ENCODE assay signal across 8 mouse cellular contexts in the genomic region with DNA sequence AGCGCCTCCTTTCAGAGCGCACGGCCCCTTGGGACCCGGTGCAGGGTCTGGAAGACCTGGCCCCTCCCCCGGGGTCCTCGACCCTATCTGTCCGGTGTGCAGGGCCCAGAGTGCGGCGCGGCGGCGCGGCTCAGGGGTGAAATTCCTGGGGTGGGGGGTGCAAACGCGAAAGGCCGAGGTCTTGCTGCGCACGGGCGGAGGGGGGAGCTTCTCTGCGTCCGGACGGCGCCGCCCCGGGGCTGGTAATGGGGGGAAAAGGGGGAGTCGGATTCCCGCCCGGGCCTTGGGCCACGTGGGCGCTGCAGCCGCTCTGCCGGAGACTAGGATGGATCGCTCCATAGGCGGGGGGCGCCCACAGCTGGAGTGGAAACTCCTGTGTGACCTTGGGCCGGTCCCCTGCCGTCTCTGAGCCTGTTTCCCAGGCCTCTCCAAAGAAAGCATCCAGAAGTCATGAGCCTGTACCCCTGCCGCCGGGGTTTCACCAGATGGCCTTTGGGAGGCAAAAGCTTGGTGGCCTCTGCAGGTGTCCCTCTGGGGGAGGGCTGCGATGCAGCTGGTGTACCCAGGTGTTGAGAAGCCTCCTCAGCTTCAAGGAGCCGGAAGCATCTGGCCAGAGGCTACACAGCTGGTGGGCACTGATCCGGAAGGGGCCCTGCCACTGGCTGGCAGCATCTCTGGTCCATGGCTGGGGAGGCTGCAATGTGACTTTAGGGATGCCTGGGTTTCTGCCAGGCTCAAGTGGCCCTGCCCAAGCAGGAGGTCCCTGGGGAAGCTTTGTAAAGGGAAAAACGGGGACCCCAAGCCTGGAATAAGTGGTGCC. TPM values are rescaled to one million over a fixed set of nuclear protein-coding genes. Genes with fewer than 3 reads are reported as not detected.
DNase-seq lines count a peak whose midpoint lies in the region; ATAC-seq and TF ChIP-seq lines count a peak whose summit lies in the region.

No protein-coding gene starts in this region.

- peak overlapping the region; percentile 90 for H3K27ac ChIP-seq in heart, adult 2 months
- H3K27ac ChIP-seq in liver, embryonic 13.5 days: no peak overlapping the region
- peak overlapping the region; percentile 92 for H3K27ac ChIP-seq in neural tube, embryonic 11.5 days (ENCODE audit: low read depth, low read length)

- no peaks in the 10 kb centered on the region for H3K27me3 ChIP-seq in heart, adult 2 months (ENCODE audit: control insufficient read depth, insufficient read depth, low read length)
- peaks cover 49% of the 10 kb centered on the region for H3K27me3 ChIP-seq in liver, embryonic 13.5 days
- no peaks in the 10 kb centered on the region for H3K27me3 ChIP-seq in neural tube, embryonic 11.5 days (ENCODE audit: control insufficient read depth, insufficient read depth, low read length)

- 2% methylated on average over 43 of the region's 43 CpGs for WGBS in heart, adult 2 months
- whole genome bisulfite sequencing in liver, embryonic 13.5 days (ENCODE audit: insufficient replicate concordance): 4% methylated on average over 43 of the region's 43 CpGs
- under 1% methylated on average over 41 of the region's 43 CpGs for WGBS in neural tube, embryonic 11.5 days

- H3K4me3 ChIP-seq in heart, adult 2 months: peak overlapping the region; percentile 93
- peak overlapping the region; percentile 61 for H3K4me3 ChIP-seq in liver, embryonic 13.5 days (replicated peaks)
- H3K4me3 ChIP-seq in neural tube, embryonic 11.5 days (ENCODE audit: low read depth, low read length): peak overlapping the region; percentile 92

- H3K79me2 ChIP-seq in heart, adult 2 months (replicated peaks; ENCODE audit: control insufficient read depth, insufficient read depth, low read length): no peaks in the 10 kb centered on the region

- no peak for TF ChIP-seq CTCF in heart, adult 2 months (IDR thresholded peaks at IDR 0.05)

- peak overlapping the region; percentile 79 for H3K9ac ChIP-seq in heart, adult 2 months (ENCODE audit: low read depth, low read length)
- H3K9ac ChIP-seq in liver, embryonic 13.5 days: peak overlapping the region; percentile 71
- H3K9ac ChIP-seq in neural tube, embryonic 11.5 days (ENCODE audit: low read length): peak overlapping the region; percentile 92

- TF ChIP-seq EP300 in heart, adult 2 months (IDR thresholded peaks at IDR 0.05; ENCODE audit: insufficient read depth, low read depth, low read length): no peak

- no peaks in the 10 kb centered on the region for H3K9me3 ChIP-seq in liver, embryonic 13.5 days (replicated peaks)
- no peaks in the 10 kb centered on the region for H3K9me3 ChIP-seq in neural tube, embryonic 11.5 days (ENCODE audit: control insufficient read depth, low read length)

- H3K36me3 ChIP-seq in heart, adult 2 months (ENCODE audit: control insufficient read depth, insufficient read depth, low read length): no peaks in the 10 kb centered on the region
- peaks cover 19% of the 10 kb centered on the region for H3K36me3 ChIP-seq in liver, embryonic 13.5 days
- peaks cover 10% of the 10 kb centered on the region; the same call in 1 of the 2 replicates for H3K36me3 ChIP-seq in neural tube, embryonic 11.5 days (ENCODE audit: control insufficient read depth, insufficient read depth, low read length)

- intact Hi-C loops in heart, adult 2 months (cut with DNase I): no loop called here

- ATAC-seq in liver, embryonic 13.5 days (ENCODE audit: low read depth): peak; percentile 27; the same call in 1 of the 2 replicates
- peak; percentile 64 for ATAC-seq in neural tube, embryonic 11.5 days (ENCODE audit: insufficient read depth, low FRiP score, low TSS enrichment)

- no peak for TF ChIP-seq POLR2A in heart, adult 2 months (IDR thresholded peaks at IDR 0.05; ENCODE audit: insufficient read depth, low read depth, low read length)

- peaks cover 4% of the 10 kb centered on the region for H3K4me1 ChIP-seq in heart, adult 2 months (ENCODE audit: control insufficient read depth, insufficient read depth, low read length)
- peaks cover 24% of the 10 kb centered on the region for H3K4me1 ChIP-seq in liver, embryonic 13.5 days (replicated peaks)
- peaks cover 20% of the 10 kb centered on the region for H3K4me1 ChIP-seq in neural tube, embryonic 11.5 days (ENCODE audit: control insufficient read depth, insufficient read depth, low read length)

- peak; percentile 62 for DNase-seq in 3T3-L1 (ENCODE audit: low read depth, low spot score)
- DNase-seq in adrenal gland, adult 18-20 months (ENCODE audit: low spot score in 2 of 2): peak; percentile 60 to 64
- DNase-seq in embryo, embryonic 9.5 days (ENCODE audit: extremely low spot score): peak; percentile 89
- peak; percentile 74 to 79 for DNase-seq in heart, adult 2 months
- peak; percentile 52 for DNase-seq in kidney, adult 18-20 months
- no peak for DNase-seq in liver, embryonic 13.5 days
- DNase-seq in neural tube, embryonic 11.5 days (ENCODE audit: low spot score): peak; percentile 87
- peak; percentile 54 for DNase-seq in thymus, postnatal 25 days

- H3K4me2 ChIP-seq in liver, embryonic 13.5 days: peak overlapping the region; percentile 75
- peak overlapping the region; percentile 99 for H3K4me2 ChIP-seq in neural tube, embryonic 11.5 days (ENCODE audit: low read depth)

RNA-seq across cellular contexts. Expression of gene Zfp651, which starts 1.4 kb away (rescaled TPM):
- total RNA-seq in adrenal gland, adult 18-20 months (2021): 10 to 100 TPM; 22.8 to 32.5 TPM
- 100 to 1,000 TPM; 117 to 130 TPM for total RNA-seq in heart, adult 2 months (2021)
- 67.7 and 84.2 TPM in 2 replicates for polyA plus RNA-seq in heart, adult 2 months (2012; rRNA removed)
- polyA plus RNA-seq in liver, embryonic 13.5 days (2015; fragmentation: Nextera tagmentation; extraction: Ambion mirVana): 1.2 and 1.3 TPM in 2 replicates
- 6.7 and 7.0 TPM in 2 replicates for polyA plus RNA-seq in neural tube, embryonic 11.5 days (2014; fragmentation: Nextera tagmentation; extraction: Ambion mirVana)

RNA-seq across cellular contexts. Expression of gene Klhl40, which starts 16.9 kb away (rescaled TPM):
- under 1 TPM in 1 of 2 experiments, not detected in 1; 0.32 TPM for total RNA-seq in adrenal gland, adult 18-20 months (2021)
- total RNA-seq in heart, adult 2 months (2021): 10 to 100 TPM; 12.3 to 17.4 TPM
- polyA plus RNA-seq in heart, adult 2 months (2012; rRNA removed): 11.0 and 13.1 TPM in 2 replicates
- 0.27 and 0.45 TPM in 2 replicates for polyA plus RNA-seq in liver, embryonic 13.5 days (2015; fragmentation: Nextera tagmentation; extraction: Ambion mirVana)
- polyA plus RNA-seq in neural tube, embryonic 11.5 days (2014; fragmentation: Nextera tagmentation; extraction: Ambion mirVana): 3.6 and 4.6 TPM in 2 replicates

RNA-seq across cellular contexts. Expression of gene Hhatl, which starts 31.8 kb away (rescaled TPM):
- total RNA-seq in adrenal gland, adult 18-20 months (2021): not detected
- 100 to 1,000 TPM in 1 of 2 experiments, 10 to 100 TPM in 1; 96.3 to 111 TPM for total RNA-seq in heart, adult 2 months (2021)
- 201 and 224 TPM in 2 replicates for polyA plus RNA-seq in heart, adult 2 months (2012; rRNA removed)
- polyA plus RNA-seq in liver, embryonic 13.5 days (2015; fragmentation: Nextera tagmentation; extraction: Ambion mirVana): 0.12 and 0.15 TPM in 2 replicates
- 0.13 TPM in 1 of 2 replicates, not detected in the other for polyA plus RNA-seq in neural tube, embryonic 11.5 days (2014; fragmentation: Nextera tagmentation; extraction: Ambion mirVana)

RNA-seq across cellular contexts. Expression of gene Nktr, which starts 41.5 kb away (rescaled TPM):
- total RNA-seq in adrenal gland, adult 18-20 months (2021): 10 to 100 TPM; 61.9 to 62.7 TPM
- 10 to 100 TPM; 28.7 to 33.1 TPM for total RNA-seq in heart, adult 2 months (2021)
- 23.1 and 39.2 TPM in 2 replicates for polyA plus RNA-seq in heart, adult 2 months (2012; rRNA removed)
- polyA plus RNA-seq in liver, embryonic 13.5 days (2015; fragmentation: Nextera tagmentation; extraction: Ambion mirVana): 29.7 and 33.3 TPM in 2 replicates
- polyA plus RNA-seq in neural tube, embryonic 11.5 days (2014; fragmentation: Nextera tagmentation; extraction: Ambion mirVana): 56.9 and 61.7 TPM in 2 replicates

RNA-seq across cellular contexts. Expression of gene Ss18l2, which starts 50.4 kb away (rescaled TPM):
- total RNA-seq in adrenal gland, adult 18-20 months (2021): 10 to 100 TPM; 40.8 to 44.5 TPM
- 100 to 1,000 TPM; 125 to 138 TPM for total RNA-seq in heart, adult 2 months (2021)
- 103 and 154 TPM in 2 replicates for polyA plus RNA-seq in heart, adult 2 months (2012; rRNA removed)
- 78.9 and 81.9 TPM in 2 replicates for polyA plus RNA-seq in liver, embryonic 13.5 days (2015; fragmentation: Nextera tagmentation; extraction: Ambion mirVana)
- polyA plus RNA-seq in neural tube, embryonic 11.5 days (2014; fragmentation: Nextera tagmentation; extraction: Ambion mirVana): 134 and 135 TPM in 2 replicates

Comparison
In these comparisons a context has a peak if more than half of its experiments do, and no peak if none do; other contexts are left out.
1. RNA of gene Hhatl, which starts 31.8 kb away (polyA plus RNA-seq): 201 to 224 TPM in heart, adult 2 months; 0.12 to 0.15 TPM in liver, embryonic 13.5 days and 0.13 TPM in neural tube, embryonic 11.5 days; every median in the first group is over 100 times any median in the second.
2. Peak in every context shown above with its lines, with median percentiles within 50 percentile points of each other: H3K4me3 ChIP-seq and H3K9ac ChIP-seq.